Mouse (Mus musculus) olfactory bulb, adult 2 months (tissue): ENCODE results near the gene Cd2ap. TPM values are rescaled to one million over a fixed set of nuclear protein-coding genes. Genes with fewer than 3 reads are reported as not detected.
"Not testable (repeated sequence)": the region's sequence is repeated elsewhere in the genome, so short reads cannot be mapped to it uniquely, and the experiment has no call there.

ENCODE experiments used
- H3K27ac ChIP-seq: fragments of 200-500 bp; 2 replicates; pipeline ENCODE4 v1.5.1; 2012; ENCODE audit warnings: low read depth, low read length; ENCODE audit not compliant: insufficient read depth
- H3K4me1 ChIP-seq: fragments of 200-500 bp; 2 replicates; pipeline ENCODE4 v1.6.1; 2012; ENCODE audit warnings: low read length; ENCODE audit not compliant: control insufficient read depth, insufficient read depth
- H3K4me3 ChIP-seq: fragments of 200-500 bp; 2 replicates; pipeline ENCODE4 v1.5.1; 2012; ENCODE audit warnings: mild to moderate bottlenecking, low read depth, low read length, moderate library complexity; ENCODE audit not compliant: insufficient read depth
- CTCF ChIP-seq: fragments of 200-500 bp; IDR thresholded peaks from 2 replicates; pipeline ENCODE4 v1.5.1; 2012; ENCODE audit warnings: low read depth, mild to moderate bottlenecking, low read length, moderate library complexity; ENCODE audit not compliant: insufficient read depth
- POLR2A ChIP-seq: fragments of 200-500 bp; IDR thresholded peaks from 2 replicates; pipeline ENCODE4 v1.6.1; 2012; ENCODE audit warnings: mild to moderate bottlenecking, low read depth, low read length, moderate library complexity; ENCODE audit not compliant: insufficient read depth
- WGBS: fragments of 180-500 bp; shearing (Covaris S2); methylation state at CpG from one replicate; pipeline ENCODE4 v1.1.7; 2018; 5-methylcytosine and 5-hydroxymethylcytosine counted together
- polyA plus RNA-seq: library from polyadenylated mRNA; stranded (reverse); fragments of >200 nt; gene quantifications from 2 replicates; pipeline ENCODE4 v1.2.4, GENCODE M21; 2012; ENCODE audit warnings: low replicate concordance; ENCODE audit not compliant: missing spikeins, insufficient read depth, insufficient read length

Gene Cd2ap
- polyA plus RNA-seq, result not detected in 2 replicates

DNA sequence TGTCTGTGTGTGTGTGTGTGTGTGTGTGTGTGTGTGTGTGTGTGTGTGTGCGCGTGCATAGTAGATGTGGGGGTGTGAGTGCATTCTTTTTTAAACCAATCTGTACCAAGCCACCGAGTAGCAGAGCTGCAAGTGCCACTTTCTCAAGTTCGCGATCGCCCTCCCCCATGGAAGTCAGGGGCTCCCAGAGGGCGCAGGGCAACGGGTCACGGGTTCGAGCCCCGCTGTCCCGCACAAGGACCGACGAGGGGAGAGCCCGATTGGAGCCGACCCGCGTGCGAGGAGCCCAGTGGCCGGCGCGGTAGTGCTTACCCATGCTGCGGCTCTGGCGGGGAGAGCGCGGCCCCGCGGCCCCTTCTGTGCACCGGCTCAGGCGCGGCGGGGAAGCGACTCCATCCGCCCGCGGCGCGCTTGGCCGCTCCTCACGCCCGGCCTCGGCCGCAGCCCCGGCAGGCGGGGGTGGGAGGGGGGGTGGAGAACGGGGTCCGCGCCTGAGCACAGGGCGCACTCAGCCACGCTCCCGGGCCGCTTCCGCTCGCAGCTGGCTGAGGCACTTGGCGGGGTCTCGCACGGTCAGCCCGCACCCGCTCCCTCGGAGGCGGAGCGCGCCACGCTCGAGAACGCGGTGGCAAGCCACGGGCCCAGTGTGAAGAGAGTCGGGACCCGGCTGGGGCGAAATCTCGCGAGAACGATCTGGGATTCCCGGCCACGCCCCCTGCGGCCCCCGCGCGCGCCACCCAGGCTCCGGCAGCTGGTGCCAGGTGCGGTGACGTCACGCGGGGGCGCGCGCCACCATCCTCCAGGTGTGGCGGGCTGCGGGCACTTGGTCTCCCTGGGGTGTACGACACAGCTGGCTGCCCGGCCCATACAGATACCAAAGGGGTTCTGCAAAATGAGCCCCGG lies at the start of gene Cd2ap:
Gene Cd2ap, minus strand, starts transcription at position 665 of the 903 bp plus-strand sequence.
- Histone ChIP-seq H3K27ac (peak within 1 kb of the TSS; percentile 61), H3K4me1 (peaks cover 2% of the 10 kb centered on the region; the same call in 1 of the 2 replicates), H3K4me3 (peak within 1 kb of the TSS; percentile 69)
- TF ChIP-seq CTCF, result no peak
- TF ChIP-seq POLR2A, result peak; percentile 72
- WGBS, result under 1% methylated on average over 94 of the region's 94 CpGs

DNA sequence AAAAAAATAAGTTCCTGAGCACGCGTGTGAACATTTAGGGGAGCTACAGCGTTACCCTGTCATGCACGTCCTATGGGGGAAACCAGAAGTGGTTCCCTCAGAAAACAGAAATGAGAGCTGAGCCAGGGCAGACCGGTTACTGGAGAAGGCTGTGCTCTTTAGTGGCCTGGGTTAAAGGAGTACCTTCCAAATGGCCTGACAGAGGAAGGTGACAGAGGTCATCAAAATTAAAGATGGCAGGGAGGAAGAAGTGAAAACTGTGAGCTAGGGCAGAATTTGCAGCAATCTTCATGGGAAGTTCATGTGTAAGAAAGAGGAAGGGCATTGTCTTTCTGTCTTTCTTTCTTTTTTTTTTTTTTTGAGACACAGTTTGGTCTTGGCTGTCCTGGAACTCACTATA lies 48.3 kb upstream of the Cd2ap start:
- no peak overlapping the region for H3K27ac ChIP-seq
- WGBS, result 95% methylated on average over 5 of the region's 5 CpGs
- TF ChIP-seq POLR2A (no peak), CTCF (no peak)
- H3K4me3 ChIP-seq, result no peak overlapping the region
- no peaks in the 10 kb centered on the region for H3K4me1 ChIP-seq

DNA sequence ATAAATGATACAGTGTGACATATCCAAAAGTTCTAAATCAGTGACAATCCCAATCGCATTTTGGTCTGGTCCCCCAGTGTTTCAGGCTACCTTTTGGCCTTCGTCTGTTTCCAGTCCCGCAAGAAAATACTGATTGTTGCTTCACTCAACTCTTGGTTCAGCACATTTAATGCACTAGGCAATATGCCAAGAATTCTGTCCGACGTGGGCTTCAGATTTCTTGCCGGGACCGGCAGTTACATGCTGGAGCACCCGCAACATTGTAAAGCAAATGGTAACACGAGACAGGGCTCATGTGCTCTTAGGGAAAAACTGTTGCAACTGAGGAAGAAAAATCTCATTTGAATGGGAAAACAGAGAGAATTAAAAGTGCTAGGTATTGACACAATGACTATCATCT lies 42.3 kb upstream of the Cd2ap start:
- WGBS, result 53% methylated on average over 9 of the region's 9 CpGs
- TF ChIP-seq CTCF (no peak), POLR2A (no peak)
- Histone ChIP-seq H3K4me3 (no peak overlapping the region), H3K4me1 (no peaks in the 10 kb centered on the region), H3K27ac (no peak overlapping the region)

DNA sequence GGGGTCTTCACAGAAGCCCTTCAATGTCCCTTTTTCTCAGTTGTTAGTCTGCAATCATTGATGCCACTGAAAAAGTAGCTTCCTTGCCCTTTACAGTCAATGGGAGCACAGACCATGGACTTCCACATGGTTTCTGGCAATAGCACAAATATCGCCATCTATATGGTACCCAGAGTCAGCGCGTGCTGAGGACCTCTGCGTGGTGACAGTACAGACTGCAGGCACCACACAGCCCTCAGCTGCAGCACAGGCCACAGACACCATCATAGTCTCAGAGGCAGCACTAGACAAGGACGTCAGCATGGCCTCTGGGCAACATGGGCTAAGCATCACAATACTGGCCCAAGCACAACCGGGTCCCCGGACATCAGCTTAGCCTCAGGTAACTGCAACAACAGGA lies 38.3 kb upstream of the Cd2ap start:
- no peaks in the 10 kb centered on the region for H3K4me1 ChIP-seq
- TF ChIP-seq POLR2A, result no peak
- TF ChIP-seq CTCF, result no peak
- WGBS, result 89% methylated on average over 7 of the region's 7 CpGs

DNA sequence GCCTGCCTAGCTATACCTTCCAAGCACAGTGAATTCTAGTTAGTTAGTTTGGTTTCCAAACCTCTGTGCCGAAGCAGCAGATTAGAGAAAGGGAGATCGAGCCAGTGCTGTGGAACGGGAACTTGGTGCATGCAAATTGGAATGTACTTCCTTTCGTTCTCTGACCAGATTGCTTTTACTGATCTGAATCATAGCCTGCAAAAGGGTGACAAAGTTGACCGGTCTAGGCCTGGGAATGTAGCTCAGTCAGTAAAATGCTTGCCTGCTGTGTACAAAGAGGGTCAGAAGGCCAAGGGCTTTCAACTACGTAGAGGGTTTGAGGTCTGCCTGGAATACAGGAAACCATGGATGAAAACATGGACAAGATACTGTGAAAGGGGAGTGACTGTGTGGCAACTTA lies 35.7 kb upstream of the Cd2ap start:
- H3K27ac ChIP-seq, result no peak overlapping the region
- H3K4me3 ChIP-seq, result no peak overlapping the region
- TF ChIP-seq POLR2A (no peak), CTCF (no peak)
- 85% methylated on average over 6 of the region's 6 CpGs for WGBS
- H3K4me1 ChIP-seq, result no peaks in the 10 kb centered on the region

More for the DNA sequence above, 38.3 kb upstream of the Cd2ap start:
- Histone ChIP-seq H3K4me3 (no peak overlapping the region), H3K27ac (no peak overlapping the region)

DNA sequence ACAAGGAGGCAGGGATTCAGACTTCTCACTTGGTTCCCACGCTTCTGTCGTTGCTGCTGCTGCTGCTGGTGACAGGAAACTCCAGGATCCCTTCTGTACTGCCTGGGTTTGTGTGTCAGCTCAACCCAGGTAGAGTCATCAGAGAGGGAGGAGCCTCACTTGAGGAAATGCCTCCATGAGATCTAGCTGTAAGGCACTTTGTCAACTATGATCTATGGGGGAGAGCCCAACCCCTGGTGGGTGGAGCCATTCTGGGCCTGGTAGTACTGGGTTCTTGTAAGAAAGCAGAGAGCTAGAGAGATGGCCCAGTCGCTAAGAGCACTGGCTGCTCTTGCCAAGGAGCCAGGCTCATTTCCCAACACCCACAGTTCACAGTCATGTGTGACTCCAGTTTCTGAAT lies 34.0 kb upstream of the Cd2ap start:
- 78% methylated on average over 3 of the region's 3 CpGs for WGBS
- no peaks in the 10 kb centered on the region for H3K4me1 ChIP-seq
- no peak for TF ChIP-seq CTCF
- TF ChIP-seq POLR2A, result no peak
- H3K27ac ChIP-seq, result no peak overlapping the region
- no peak overlapping the region for H3K4me3 ChIP-seq

DNA sequence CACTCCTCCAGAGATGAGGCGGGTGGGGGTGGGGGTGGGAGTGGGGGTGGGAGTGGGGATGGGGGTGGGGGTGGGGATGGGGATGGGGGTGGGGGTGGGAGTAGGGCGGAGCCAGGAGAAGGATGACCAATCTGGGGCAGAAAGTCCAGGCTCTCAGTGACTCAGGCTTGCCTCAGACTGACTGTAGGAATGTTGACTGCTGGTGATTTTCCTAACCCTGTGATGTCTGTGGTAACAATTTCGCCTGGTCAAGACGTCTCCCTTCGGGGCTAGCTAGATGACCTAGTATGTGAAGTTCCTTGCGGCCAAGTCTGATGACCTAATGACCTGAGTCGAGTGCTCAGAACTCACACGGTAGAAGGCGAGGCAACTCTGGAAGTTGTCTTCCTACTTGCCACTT lies 32.9 kb upstream of the Cd2ap start:
- Histone ChIP-seq H3K27ac (no peak overlapping the region), H3K4me3 (no peak overlapping the region), H3K4me1 (no peaks in the 10 kb centered on the region)
- WGBS, result 87% methylated on average over 9 of the region's 9 CpGs
- TF ChIP-seq CTCF (no peak), POLR2A (no peak)

DNA sequence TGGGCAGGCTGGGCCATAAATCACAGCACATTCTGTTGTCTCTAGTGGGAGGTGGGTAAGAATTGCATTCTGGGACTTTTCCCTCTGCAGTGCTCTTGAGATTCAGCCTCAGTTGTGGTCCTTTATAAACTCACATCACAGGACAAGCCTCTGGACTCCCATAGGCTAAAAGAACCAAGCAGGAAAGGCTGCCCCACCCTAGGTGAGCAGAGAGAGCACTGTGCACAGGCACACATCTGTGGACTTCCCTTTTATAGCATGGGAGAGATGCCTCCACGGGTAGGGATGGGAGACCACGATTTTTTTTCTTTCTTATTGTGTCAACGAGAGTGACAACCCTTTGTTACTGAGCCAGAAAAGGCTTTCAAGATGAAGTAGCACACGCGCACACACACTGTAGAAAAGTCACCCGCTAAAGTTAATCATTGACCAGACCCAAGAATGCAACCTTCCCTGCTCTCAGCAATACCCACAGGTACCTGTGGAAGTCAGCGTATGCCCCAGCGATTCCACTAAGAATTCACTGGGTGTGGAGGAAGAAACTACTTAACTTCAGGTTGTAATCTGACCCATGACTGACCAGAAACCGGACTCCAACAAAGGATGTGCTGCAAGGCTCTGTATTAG lies 32.4 kb upstream of the Cd2ap start:
- Histone ChIP-seq H3K27ac (no peak overlapping the region), H3K4me1 (no peaks in the 10 kb centered on the region), H3K4me3 (no peak overlapping the region)
- 80% methylated on average over 9 of the region's 9 CpGs for WGBS
- TF ChIP-seq POLR2A (no peak), CTCF (no peak)

DNA sequence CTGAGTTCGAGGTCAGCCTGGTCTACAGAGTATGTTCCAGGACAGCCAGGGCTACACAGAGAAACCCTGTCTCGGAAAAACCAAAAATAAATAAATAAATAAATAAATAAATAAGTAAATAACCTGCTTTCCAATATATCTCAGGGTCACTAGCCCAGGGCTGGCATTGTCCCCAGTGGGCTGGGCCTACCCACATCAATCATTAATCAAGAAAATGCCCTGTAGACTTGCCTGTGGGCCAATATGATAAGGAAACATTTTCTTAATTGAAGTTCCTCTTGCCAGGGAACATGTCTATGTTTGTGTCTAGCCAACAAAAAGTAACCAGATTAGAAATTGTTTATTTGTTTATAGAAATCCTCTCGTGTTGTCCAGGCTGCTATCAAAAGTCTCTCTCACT lies 31.7 kb upstream of the Cd2ap start:
- TF ChIP-seq CTCF, result no peak
- TF ChIP-seq POLR2A, result no peak
- H3K4me1 ChIP-seq, result no peaks in the 10 kb centered on the region
- H3K27ac ChIP-seq, result no peak overlapping the region
- no peak overlapping the region for H3K4me3 ChIP-seq
- WGBS, result 86% methylated on average over 3 of the region's 3 CpGs

DNA sequence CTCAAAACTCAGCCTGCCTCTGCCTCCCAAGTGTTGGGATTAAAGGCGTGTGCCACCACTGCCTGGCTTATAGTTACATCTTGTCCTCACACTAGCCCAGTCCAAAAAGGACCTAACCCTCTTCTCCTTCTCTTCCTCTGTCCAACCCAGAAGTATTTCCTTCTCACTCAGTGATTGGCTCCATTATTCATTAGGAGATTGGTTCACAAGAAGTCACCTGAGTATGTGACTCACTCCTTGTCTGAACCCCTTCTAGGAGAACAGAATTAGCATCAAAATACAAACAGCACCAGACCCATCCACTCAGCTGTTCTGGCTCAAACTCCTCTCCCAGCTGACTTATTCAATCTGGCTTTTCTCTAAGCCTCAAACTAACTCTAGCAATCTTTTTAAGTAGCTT lies 30.0 kb upstream of the Cd2ap start:
- not testable (repeated sequence) for H3K27ac ChIP-seq, H3K4me1 ChIP-seq, H3K4me3 ChIP-seq
- WGBS, result 100% methylated on average over 1 of the region's 1 CpGs
